Mouse (Mus musculus) olfactory bulb, adult 2 months (tissue): ENCODE data around the gene Meaf6. TPM values are rescaled to one million over a fixed set of nuclear protein-coding genes. Genes with fewer than 3 reads are reported as not detected.

Experiments used
- H3K27ac ChIP-seq: fragments of 200-500 bp; 2 replicates; pipeline ENCODE4 v1.5.1; 2012; ENCODE audit warnings: low read depth, low read length; ENCODE audit not compliant: insufficient read depth
- H3K4me1 ChIP-seq: fragments of 200-500 bp; 2 replicates; pipeline ENCODE4 v1.6.1; 2012; ENCODE audit warnings: low read length; ENCODE audit not compliant: control insufficient read depth, insufficient read depth
- H3K4me3 ChIP-seq: fragments of 200-500 bp; 2 replicates; pipeline ENCODE4 v1.5.1; 2012; ENCODE audit warnings: mild to moderate bottlenecking, low read depth, low read length, moderate library complexity; ENCODE audit not compliant: insufficient read depth
- CTCF ChIP-seq: fragments of 200-500 bp; IDR thresholded peaks from 2 replicates; pipeline ENCODE4 v1.5.1; 2012; ENCODE audit warnings: low read depth, mild to moderate bottlenecking, low read length, moderate library complexity; ENCODE audit not compliant: insufficient read depth
- POLR2A ChIP-seq: fragments of 200-500 bp; IDR thresholded peaks from 2 replicates; pipeline ENCODE4 v1.6.1; 2012; ENCODE audit warnings: mild to moderate bottlenecking, low read depth, low read length, moderate library complexity; ENCODE audit not compliant: insufficient read depth
- WGBS: fragments of 180-500 bp; shearing (Covaris S2); methylation state at CpG from one replicate; pipeline ENCODE4 v1.1.7; 2018; 5-methylcytosine and 5-hydroxymethylcytosine counted together
- polyA plus RNA-seq: library from polyadenylated mRNA; stranded (reverse); fragments of >200 nt; gene quantifications from 2 replicates; pipeline ENCODE4 v1.2.4, GENCODE M21; 2012; ENCODE audit warnings: low replicate concordance; ENCODE audit not compliant: missing spikeins, insufficient read depth, insufficient read length

Meaf6 gene
- polyA plus RNA-seq, 1 experiment: not detected

DNA sequence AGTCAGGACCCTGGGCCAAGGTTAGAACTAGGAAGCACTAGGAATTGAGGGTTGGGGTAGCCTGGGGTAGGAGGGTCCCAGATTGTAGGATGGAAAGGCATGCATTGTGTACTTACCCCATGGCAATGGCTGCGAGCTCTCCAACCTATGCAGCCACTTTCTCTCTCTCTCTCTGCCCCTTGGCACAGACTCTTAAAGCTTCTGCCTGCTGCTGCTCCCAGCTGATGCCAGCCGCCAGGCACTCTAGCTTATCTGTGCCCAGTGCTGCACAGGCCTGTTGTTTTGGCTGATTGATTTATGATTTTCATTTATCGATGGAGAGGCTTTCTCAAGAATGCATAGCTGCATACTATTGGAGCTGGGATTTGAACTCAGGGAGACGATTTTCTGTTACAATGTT lies 63.0 kb downstream of the Meaf6 start:
- WGBS: 90% methylated on average over 4 of the region's 4 CpGs
- H3K4me1 ChIP-seq: peaks cover 14% of the 10 kb centered on the region
- no peak for TF ChIP-seq CTCF
- no peak for TF ChIP-seq POLR2A
- H3K4me3 ChIP-seq: no peak overlapping the region
- no peak overlapping the region for H3K27ac ChIP-seq

DNA sequence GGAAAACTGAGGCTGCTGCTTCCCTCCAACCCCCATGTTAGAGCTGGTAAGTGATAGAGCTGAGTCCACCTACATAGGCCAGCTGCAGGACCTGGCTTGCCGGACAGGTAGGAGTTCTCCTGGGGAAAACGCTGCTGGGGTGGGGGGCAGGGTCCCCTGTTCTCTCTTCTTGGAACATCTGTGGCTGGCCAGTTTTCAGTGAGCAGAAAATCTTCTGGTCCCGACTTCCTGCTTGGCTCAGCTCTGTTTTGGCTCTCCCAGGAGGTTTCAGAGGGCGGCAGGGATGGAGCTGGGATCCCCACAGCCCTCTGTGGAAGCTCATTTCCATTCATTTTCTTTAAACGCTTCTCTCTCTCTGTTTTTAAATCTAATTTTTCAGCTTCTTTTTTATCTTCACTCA lies 64.5 kb downstream of the Meaf6 start:
- WGBS: 36% methylated on average over 5 of the region's 5 CpGs
- TF ChIP-seq CTCF (no peak), POLR2A (no peak)
- no peak overlapping the region for H3K27ac ChIP-seq
- no peak overlapping the region for H3K4me3 ChIP-seq
- H3K4me1 ChIP-seq: peaks cover 14% of the 10 kb centered on the region

DNA sequence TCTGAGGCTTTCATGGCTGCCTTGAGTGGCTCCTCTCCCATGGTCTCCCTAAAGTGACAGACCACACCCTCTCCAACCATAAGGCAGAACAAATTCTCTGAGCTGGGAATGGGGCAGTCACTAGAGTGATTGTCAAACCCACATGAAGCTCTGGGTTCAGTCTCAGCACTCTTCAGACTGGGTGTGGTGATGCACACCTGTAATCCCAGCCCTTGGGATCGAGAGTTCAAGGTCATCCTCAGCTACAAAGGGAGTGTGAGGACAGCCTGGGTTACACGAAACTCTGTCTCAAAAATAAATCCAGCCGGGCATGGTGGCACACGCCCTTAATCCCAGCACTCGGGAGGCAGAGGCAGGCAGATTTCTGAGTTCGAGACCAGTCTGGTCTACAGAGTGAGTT lies 67.5 kb downstream of the Meaf6 start:
- no peak overlapping the region for H3K4me3 ChIP-seq
- H3K27ac ChIP-seq: no peak overlapping the region
- no peaks in the 10 kb centered on the region for H3K4me1 ChIP-seq
- 93% methylated on average over 6 of the region's 6 CpGs for WGBS
- TF ChIP-seq POLR2A (no peak), CTCF (no peak)

DNA sequence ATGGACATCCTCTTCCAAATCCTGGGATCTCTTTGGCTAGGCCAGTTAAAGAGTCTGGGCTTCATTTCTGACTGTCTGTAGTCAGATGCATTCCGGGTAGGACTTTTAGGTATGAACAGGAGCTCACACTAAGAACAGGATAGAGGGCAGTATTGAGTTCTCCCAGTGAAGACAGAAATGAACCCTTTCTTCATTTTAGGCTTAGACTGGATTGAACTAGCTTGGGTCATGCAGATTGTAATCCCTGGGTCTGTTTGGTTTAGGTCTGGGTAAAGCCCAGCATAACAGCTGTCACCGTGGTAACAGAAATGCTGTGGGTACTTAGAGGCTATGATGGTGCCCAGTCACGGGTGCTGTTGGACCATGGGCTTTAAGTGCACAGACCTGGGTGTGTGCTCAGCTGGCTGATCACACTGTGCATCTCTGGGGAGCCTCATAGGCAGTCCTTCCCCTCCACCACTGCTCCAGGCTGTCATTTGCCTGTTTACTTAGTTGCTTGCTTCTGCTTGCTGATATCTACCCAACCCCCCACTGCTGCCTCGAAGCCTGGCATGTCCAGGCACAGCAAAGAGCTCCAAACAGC lies 68.8 kb downstream of the Meaf6 start:
- no peak overlapping the region for H3K4me3 ChIP-seq
- no peaks in the 10 kb centered on the region for H3K4me1 ChIP-seq
- TF ChIP-seq POLR2A: no peak
- no peak for TF ChIP-seq CTCF
- no peak overlapping the region for H3K27ac ChIP-seq
- WGBS: 71% methylated on average over 4 of the region's 4 CpGs

DNA sequence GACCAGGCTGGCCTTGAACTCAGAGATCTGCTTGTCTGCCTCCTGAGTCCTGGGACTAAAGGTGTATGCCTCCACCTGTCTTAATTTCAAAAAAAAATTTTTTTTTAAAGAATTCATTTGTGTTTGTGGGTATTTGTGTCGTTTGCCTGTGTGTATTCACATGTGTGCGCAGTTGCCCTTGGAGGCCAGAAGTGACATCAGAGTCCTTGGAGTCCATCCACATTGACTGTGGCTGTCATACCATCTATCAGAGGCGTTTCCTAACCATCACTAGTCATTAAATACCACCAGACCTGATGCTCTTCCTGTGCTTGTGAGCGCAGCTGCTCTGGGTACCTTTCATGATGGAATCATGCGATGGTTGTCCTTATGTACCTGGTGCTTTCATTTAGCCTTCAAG lies 70.7 kb downstream of the Meaf6 start:
- H3K4me3 ChIP-seq: no peak overlapping the region
- H3K27ac ChIP-seq: no peak overlapping the region
- no peak for TF ChIP-seq POLR2A
- TF ChIP-seq CTCF: no peak
- 90% methylated on average over 5 of the region's 5 CpGs for WGBS
- no peaks in the 10 kb centered on the region for H3K4me1 ChIP-seq

DNA sequence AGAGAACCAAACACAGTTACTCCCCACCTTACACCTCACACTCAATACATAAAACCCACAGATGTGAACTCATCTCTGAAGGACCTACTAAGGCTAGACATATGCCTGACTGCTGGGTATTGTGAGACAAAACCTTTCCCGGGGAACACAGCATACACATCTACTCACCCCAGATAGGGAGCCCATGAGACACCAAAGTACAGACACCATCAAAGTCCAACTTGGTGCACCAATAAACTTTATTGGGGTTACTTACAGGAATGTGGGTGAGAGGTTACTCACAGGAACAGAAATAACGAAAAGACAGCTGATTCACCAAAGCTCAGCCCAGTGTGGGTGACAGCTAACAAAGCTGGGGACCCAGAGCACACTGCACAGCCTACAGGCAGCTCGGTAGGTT lies 72.4 kb downstream of the Meaf6 start:
- WGBS: 86% methylated on average over 3 of the region's 3 CpGs
- TF ChIP-seq CTCF (no peak), POLR2A (no peak)
- Histone ChIP-seq H3K27ac (no peak overlapping the region), H3K4me3 (no peak overlapping the region), H3K4me1 (no peaks in the 10 kb centered on the region)

DNA sequence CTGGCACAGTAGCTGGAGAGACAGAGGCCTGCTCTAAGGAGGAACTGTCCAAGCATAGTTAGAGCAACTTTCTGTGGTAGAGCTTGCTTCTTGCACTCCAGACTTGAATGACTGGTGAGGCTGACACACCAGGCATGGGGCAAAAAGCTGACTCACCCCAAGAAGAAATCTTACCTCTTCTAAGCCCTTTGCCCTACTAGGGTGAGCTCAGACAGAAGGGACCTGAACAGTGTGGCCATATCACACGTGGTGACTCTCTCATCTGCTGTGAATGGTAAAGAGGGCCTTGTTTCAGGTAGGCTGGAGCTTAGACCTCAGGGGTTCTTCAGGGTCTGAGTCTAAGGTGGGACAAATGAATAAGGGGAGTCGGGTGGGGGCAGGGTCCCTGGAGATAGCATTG lies 73.1 kb downstream of the Meaf6 start:
- Histone ChIP-seq H3K4me1 (no peaks in the 10 kb centered on the region), H3K27ac (no peak overlapping the region), H3K4me3 (no peak overlapping the region)
- no peak for TF ChIP-seq CTCF
- TF ChIP-seq POLR2A: no peak
- WGBS: 88% methylated on average over 2 of the region's 2 CpGs

DNA sequence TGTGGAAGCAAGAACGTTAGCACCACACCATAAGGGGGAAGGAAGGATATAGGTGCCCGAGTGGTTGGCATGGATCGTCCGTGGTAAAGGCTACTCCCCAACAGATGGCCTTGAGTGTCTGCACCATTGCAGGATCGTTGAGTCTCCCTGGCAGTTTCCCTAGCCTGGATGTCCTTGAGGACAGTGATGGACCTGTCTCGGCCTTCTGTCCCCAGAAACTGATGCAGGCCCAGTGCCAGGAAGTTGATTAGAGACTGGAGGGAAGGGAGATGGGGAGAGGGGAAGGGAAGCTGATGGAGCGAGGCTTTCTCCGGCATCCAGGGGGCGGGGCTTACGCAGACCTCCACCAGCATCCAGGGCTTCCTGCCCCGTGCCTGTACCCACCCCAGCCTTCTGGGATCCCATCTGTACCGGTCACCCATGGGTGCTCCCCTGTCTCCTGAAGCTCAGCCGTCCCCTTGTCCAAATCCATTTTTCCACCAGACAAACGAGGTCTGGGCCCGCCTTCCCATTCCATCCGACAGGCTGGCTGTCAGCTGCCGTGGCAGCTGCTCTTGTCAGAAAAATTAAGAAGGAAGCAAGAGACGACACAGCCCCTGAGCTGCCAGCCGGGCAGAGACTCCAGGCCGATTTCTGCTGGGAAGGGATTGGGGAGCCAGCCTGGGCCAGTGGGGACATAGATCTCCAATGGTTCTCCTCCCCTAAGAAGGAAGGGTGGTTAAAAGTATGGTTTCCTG lies 73.8 kb downstream of the Meaf6 start:
- no peak overlapping the region for H3K27ac ChIP-seq
- 76% methylated on average over 20 of the region's 20 CpGs for WGBS
- no peak overlapping the region for H3K4me3 ChIP-seq
- no peaks in the 10 kb centered on the region for H3K4me1 ChIP-seq
- TF ChIP-seq POLR2A: no peak
- no peak for TF ChIP-seq CTCF

DNA sequence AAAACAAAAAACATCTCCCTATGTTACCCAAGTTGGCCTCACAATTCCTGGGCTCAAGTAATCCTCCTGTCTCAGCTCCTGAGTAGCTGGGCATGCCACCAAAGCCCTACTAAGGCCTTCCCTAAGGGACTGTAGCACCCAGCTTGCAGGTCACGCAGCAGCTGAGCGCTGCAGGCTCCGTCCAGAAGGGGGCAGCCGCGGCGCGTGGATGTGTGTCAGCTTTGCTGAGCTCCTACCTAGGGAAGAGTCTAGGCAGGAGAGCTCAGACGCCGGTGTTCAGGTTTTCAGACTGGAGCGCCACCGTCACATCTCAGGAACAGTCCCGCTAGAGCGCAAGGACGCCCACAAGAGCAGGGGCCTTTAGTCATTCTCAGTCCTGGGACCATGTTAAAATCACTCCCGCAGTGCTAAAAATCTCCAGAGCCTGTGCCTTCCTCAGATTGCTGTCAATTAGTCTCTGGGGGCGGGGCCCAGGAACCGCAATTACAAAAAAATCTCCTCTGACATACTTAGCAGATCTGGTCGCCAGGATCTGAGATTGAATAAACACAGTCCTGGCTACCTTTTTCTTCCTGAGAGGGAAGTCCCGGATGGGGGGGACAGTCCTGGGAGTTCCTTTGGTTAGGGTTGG lies 75.5 kb downstream of the Meaf6 start:
- peak; percentile 96 for TF ChIP-seq CTCF
- no peak for TF ChIP-seq POLR2A
- H3K27ac ChIP-seq: no peak overlapping the region
- no peak overlapping the region for H3K4me3 ChIP-seq
- no peaks in the 10 kb centered on the region for H3K4me1 ChIP-seq
- 7% methylated on average over 19 of the region's 19 CpGs for WGBS

DNA sequence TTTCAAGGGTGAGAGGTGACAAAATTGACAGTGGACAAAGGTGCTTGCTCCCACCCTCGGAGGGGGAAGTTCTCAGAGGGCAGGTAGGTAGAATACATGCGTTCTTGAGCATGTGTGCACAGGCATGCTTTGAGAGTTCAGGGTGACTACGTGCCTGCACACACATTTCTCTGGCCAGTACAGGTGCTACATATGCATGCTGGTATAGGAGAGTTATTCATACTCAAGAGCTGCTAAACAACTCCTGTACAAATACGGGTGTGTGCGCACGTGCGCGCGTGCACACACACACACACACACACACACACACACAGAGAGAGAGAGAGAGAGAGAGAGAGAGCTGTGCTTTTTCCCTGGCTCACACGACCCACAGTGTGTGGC lies 76.0 kb downstream of the Meaf6 start:
- 77% methylated on average over 10 of the region's 10 CpGs for WGBS

More for the DNA sequence above, 76.0 kb downstream of the Meaf6 start:
- Histone ChIP-seq H3K4me1 (no peaks in the 10 kb centered on the region), H3K27ac (no peak overlapping the region), H3K4me3 (no peak overlapping the region)
- TF ChIP-seq CTCF: no peak
- no peak for TF ChIP-seq POLR2A
